Comparison of ENCODE assay signal across 8 mouse cellular contexts in the genomic region with DNA sequence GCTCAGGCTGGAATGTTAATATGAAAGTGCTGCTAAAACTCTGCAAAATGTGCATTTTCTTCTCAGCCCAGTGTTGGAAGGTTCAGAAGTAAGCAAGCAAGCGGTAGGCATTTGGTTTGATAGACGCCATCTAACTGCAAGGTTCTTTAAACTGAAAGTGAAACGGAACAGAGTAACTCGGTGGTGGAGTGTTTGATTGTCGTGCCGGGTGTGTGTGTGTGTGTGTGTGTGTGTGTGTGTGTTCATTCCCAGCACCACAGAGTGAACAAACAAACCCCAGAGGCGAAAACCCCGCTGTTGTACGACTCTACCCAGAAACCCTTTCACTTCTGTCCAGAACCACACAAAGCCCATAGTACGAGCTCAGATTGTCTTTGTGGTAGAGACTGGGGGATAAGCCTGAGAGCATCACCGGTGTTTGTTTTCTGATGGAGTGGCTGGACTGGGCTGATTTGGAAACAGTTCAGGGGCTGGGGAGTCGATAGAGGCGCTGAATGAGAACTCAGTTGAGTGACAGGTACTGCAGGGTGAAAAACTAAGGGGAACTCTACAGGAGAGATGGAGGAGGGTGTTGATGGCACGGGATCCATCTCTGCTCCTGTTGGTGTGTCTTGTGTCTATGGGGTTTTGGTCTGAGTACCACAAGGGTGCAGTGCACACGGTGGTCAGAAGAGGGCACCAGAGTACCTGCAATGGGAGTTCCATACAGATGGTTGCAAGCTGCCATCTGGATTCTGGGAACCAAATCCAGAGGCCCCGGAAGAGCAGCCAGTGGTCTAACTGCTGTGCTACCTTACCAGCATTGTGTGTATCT. TPM values are rescaled to one million over a fixed set of nuclear protein-coding genes. Genes with fewer than 3 reads are reported as not detected.
DNase-seq lines count a peak whose midpoint lies in the region; ATAC-seq and TF ChIP-seq lines count a peak whose summit lies in the region.

No protein-coding gene starts in this region.

- 0 out of 2 replicates have a peak, but pooled peaks cover 7% of the 10 kb centered on the region for H3K36me3 ChIP-seq in E14TG2a.4 (ENCODE audit: insufficient read depth, low read length)
- H3K36me3 ChIP-seq in forebrain, embryonic 13.5 days (ENCODE audit: poor library complexity, severe bottlenecking), result peaks cover 36% of the 10 kb centered on the region
- H3K36me3 ChIP-seq in neural tube, embryonic 15.5 days, result peaks cover 31% of the 10 kb centered on the region

- DNase-seq in c-Kit-positive CD71-positive TER-119-positive erythroid progenitor cells, embryonic 14.5 days (ENCODE audit: low spot score), result peak; percentile 96
- peak; percentile 86 to 91 for DNase-seq in heart, postnatal 14 days
- peak; percentile 94 for DNase-seq in layer of hippocampus, adult 11-12 months (ENCODE audit: low spot score)
- DNase-seq in lung, adult 18-20 months, result peak; percentile 84 to 88
- peak; percentile 81 for DNase-seq in testis, postnatal 14 days (ENCODE audit: low spot score)

- H3K27ac ChIP-seq in forebrain, embryonic 13.5 days, result peak overlapping the region; percentile 63
- H3K27ac ChIP-seq in neural tube, embryonic 15.5 days (replicated peaks), result peak overlapping the region; percentile 82

- H3K9ac ChIP-seq in forebrain, embryonic 13.5 days, result peak overlapping the region; percentile 88
- H3K9ac ChIP-seq in neural tube, embryonic 15.5 days (replicated peaks), result peak overlapping the region; percentile 79

- WGBS in forebrain, embryonic 13.5 days, result 10% methylated on average over 16 of the region's 16 CpGs
- 8% methylated on average over 16 of the region's 16 CpGs for WGBS in neural tube, embryonic 15.5 days

- peak overlapping the region; percentile 96 for H3K4me2 ChIP-seq in forebrain, embryonic 13.5 days
- H3K4me2 ChIP-seq in neural tube, embryonic 15.5 days, result peak overlapping the region; percentile 95

- peaks cover 22% of the 10 kb centered on the region for H3K27me3 ChIP-seq in E14TG2a.4 (ENCODE audit: insufficient read depth, low read length)
- H3K27me3 ChIP-seq in forebrain, embryonic 13.5 days, result no peaks in the 10 kb centered on the region
- H3K27me3 ChIP-seq in neural tube, embryonic 15.5 days (replicated peaks), result no peaks in the 10 kb centered on the region

- H3K4me3 ChIP-seq in E14TG2a.4 (replicated peaks; ENCODE audit: low read length), result peak overlapping the region; percentile 85
- H3K4me3 ChIP-seq in forebrain, embryonic 13.5 days, result peak overlapping the region; percentile 93
- H3K4me3 ChIP-seq in neural tube, embryonic 15.5 days (replicated peaks), result peak overlapping the region; percentile 86

- 0 out of 2 replicates have a peak, but pooled peaks cover 6% of the 10 kb centered on the region for H3K9me3 ChIP-seq in E14TG2a.4 (ENCODE audit: low read length)
- H3K9me3 ChIP-seq in forebrain, embryonic 13.5 days (replicated peaks), result no peaks in the 10 kb centered on the region
- peaks cover 3% of the 10 kb centered on the region; the same call in 1 of the 2 replicates for H3K9me3 ChIP-seq in neural tube, embryonic 15.5 days (replicated peaks)

- intact Hi-C loops in heart, postnatal 14 days (cut with DNase I), result loop anchor here (1.0 to 5.0 kb wide), 4 partner anchors 30 to 430 kb away; no protein-coding TSS in a partner anchor

- TF ChIP-seq CTCF in E14TG2a.4 (conservative IDR thresholded peaks at IDR 0.05; ENCODE audit: low read length), result peak; percentile 89

- peaks cover 30% of the 10 kb centered on the region for H3K4me1 ChIP-seq in E14TG2a.4 (replicated peaks; ENCODE audit: low read depth, low read length)
- H3K4me1 ChIP-seq in forebrain, embryonic 13.5 days, result 0 out of 2 replicates have a peak, but pooled peaks cover 7% of the 10 kb centered on the region
- H3K4me1 ChIP-seq in neural tube, embryonic 15.5 days, result peaks cover 17% of the 10 kb centered on the region

- peak; percentile 71 for ATAC-seq in forebrain, embryonic 13.5 days
- ATAC-seq in neural tube, embryonic 15.5 days (ENCODE audit: low FRiP score), result peak; percentile 63

RNA-seq across cellular contexts. Expression of a gene that starts 0.9 kb away (rescaled TPM):
- polyA plus RNA-seq in forebrain, embryonic 13.5 days (2015; fragmentation: Nextera tagmentation; extraction: Ambion mirVana), result 66.5 and 73.2 TPM in 2 replicates
- total RNA-seq in heart, postnatal 14 days (2021), result 10 to 100 TPM; 18.3 to 22.4 TPM
- polyA plus RNA-seq in neural tube, embryonic 15.5 days (2015; fragmentation: Nextera tagmentation; extraction: Ambion mirVana), result 64.6 TPM in 2 replicates

RNA-seq across cellular contexts. Expression of a gene that starts 29.9 kb away (rescaled TPM):
- polyA plus RNA-seq in forebrain, embryonic 13.5 days (2015; fragmentation: Nextera tagmentation; extraction: Ambion mirVana), result 73.6 and 81.0 TPM in 2 replicates
- 10 to 100 TPM; 87.3 to 92.4 TPM for total RNA-seq in heart, postnatal 14 days (2021)
- 32.5 and 41.2 TPM in 2 replicates for polyA plus RNA-seq in neural tube, embryonic 15.5 days (2015; fragmentation: Nextera tagmentation; extraction: Ambion mirVana)

RNA-seq across cellular contexts. Expression of a gene that starts 44.9 kb away (rescaled TPM):
- polyA plus RNA-seq in forebrain, embryonic 13.5 days (2015; fragmentation: Nextera tagmentation; extraction: Ambion mirVana), result 5.6 and 6.7 TPM in 2 replicates
- total RNA-seq in heart, postnatal 14 days (2021), result 1 to 10 TPM; 3.7 to 4.1 TPM
- polyA plus RNA-seq in neural tube, embryonic 15.5 days (2015; fragmentation: Nextera tagmentation; extraction: Ambion mirVana), result 14.9 and 16.5 TPM in 2 replicates

RNA-seq across cellular contexts. Expression of a gene that starts 57.1 kb away (rescaled TPM):
- 123 TPM in 2 replicates for polyA plus RNA-seq in forebrain, embryonic 13.5 days (2015; fragmentation: Nextera tagmentation; extraction: Ambion mirVana)
- total RNA-seq in heart, postnatal 14 days (2021), result 10 to 100 TPM; 51.4 to 53.2 TPM
- 137 and 144 TPM in 2 replicates for polyA plus RNA-seq in neural tube, embryonic 15.5 days (2015; fragmentation: Nextera tagmentation; extraction: Ambion mirVana)

Comparison
In these comparisons a context has a peak if more than half of its experiments do, and no peak if none do; other contexts are left out.
1. Peak in every context shown above with its lines: DNase-seq, ATAC-seq, H3K4me3 ChIP-seq and H3K27ac ChIP-seq.